Mouse (Mus musculus): ENCODE results near the gene Agfg2. TPM values are rescaled to one million over a fixed set of nuclear protein-coding genes. Genes with fewer than 3 reads are reported as not detected.
A peak's percentile ranks its signal among the peaks of the same experiment; 100 is the strongest.

Gene Agfg2
- polyA plus RNA-seq, 1 experiment from 2014 or later, result 16.4 TPM

GRCm38 (mm10) chr5:137677859-137678258, 6.7 kb downstream of the Agfg2 start:
- Histone ChIP-seq H3K36me3 (0 out of 2 replicates have a peak, but pooled peaks cover 3% of the 10 kb centered on the region), H3K4me1 (replicated peaks) (peaks cover 12% of the 10 kb centered on the region), H3K27ac (no peak overlapping the region), H3K4me3 (no peak overlapping the region), H3K9ac (no peak overlapping the region), H3K27me3 (no peaks in the 10 kb centered on the region), H3K4me2 (no peak overlapping the region), H3K9me3 (no peaks in the 10 kb centered on the region)
- ATAC-seq (ENCODE audit: low FRiP score), result no peak
- 96% methylated on average over 8 of the region's 8 CpGs for WGBS

- H3K9ac ChIP-seq, result no peak overlapping the region
- no peaks in the 10 kb centered on the region for H3K9me3 ChIP-seq
- no peak overlapping the region for H3K4me3 ChIP-seq
- no peaks in the 10 kb centered on the region for H3K27me3 ChIP-seq
- no peaks in the 10 kb centered on the region for H3K36me3 ChIP-seq
- ATAC-seq (ENCODE audit: low FRiP score), result no peak
- no peak overlapping the region for H3K27ac ChIP-seq
- WGBS, result 95% methylated on average over 8 of the region's 8 CpGs
- H3K4me1 ChIP-seq (replicated peaks), result peaks cover 16% of the 10 kb centered on the region
- no peak overlapping the region for H3K4me2 ChIP-seq
Observed at GRCm38 (mm10) chr5:137674786-137675185, 9.7 kb downstream of the Agfg2 start.

- H3K36me3 ChIP-seq, result no peaks in the 10 kb centered on the region
- H3K9ac ChIP-seq, result no peak overlapping the region
- H3K4me1 ChIP-seq (replicated peaks), result peaks cover 16% of the 10 kb centered on the region
- no peak for ATAC-seq (ENCODE audit: low FRiP score)
- H3K27ac ChIP-seq, result no peak overlapping the region
- H3K4me2 ChIP-seq, result no peak overlapping the region
- no peak overlapping the region for H3K4me3 ChIP-seq
- WGBS, result 97% methylated on average over 6 of the region's 6 CpGs
- no peaks in the 10 kb centered on the region for H3K27me3 ChIP-seq
- H3K9me3 ChIP-seq, result no peaks in the 10 kb centered on the region
Observed at GRCm38 (mm10) chr5:137673015-137673414, 11.5 kb downstream of the Agfg2 start.

- H3K9ac ChIP-seq, result no peak overlapping the region
- H3K36me3 ChIP-seq, result peaks cover 3% of the 10 kb centered on the region
- no peak overlapping the region for H3K4me3 ChIP-seq
- H3K4me2 ChIP-seq, result no peak overlapping the region
- peaks cover 16% of the 10 kb centered on the region for H3K4me1 ChIP-seq (replicated peaks)
- no peak for ATAC-seq (ENCODE audit: low FRiP score)
- no peaks in the 10 kb centered on the region for H3K9me3 ChIP-seq
- H3K27me3 ChIP-seq, result no peaks in the 10 kb centered on the region
- 89% methylated on average over 5 of the region's 5 CpGs for WGBS
- no peak overlapping the region for H3K27ac ChIP-seq
Observed at GRCm38 (mm10) chr5:137672361-137672760, 12.2 kb downstream of the Agfg2 start.

GRCm38 (mm10) chr5:137671443-137672240, 12.9 kb downstream of the Agfg2 start:
- WGBS, result 40% methylated on average over 9 of the region's 9 CpGs
- no peaks in the 10 kb centered on the region for H3K27me3 ChIP-seq
- peaks cover 10% of the 10 kb centered on the region for H3K36me3 ChIP-seq
- peak overlapping the region; percentile 56; the same call in 1 of the 2 replicates for H3K27ac ChIP-seq
- H3K4me1 ChIP-seq (replicated peaks), result peaks cover 16% of the 10 kb centered on the region
- H3K4me3 ChIP-seq, result no peak overlapping the region
- H3K9me3 ChIP-seq, result no peaks in the 10 kb centered on the region
- ATAC-seq (ENCODE audit: low FRiP score), result no peak
- H3K9ac ChIP-seq, result 0 out of 2 replicates have a peak overlapping the region, but pooled peaks have one; percentile 46
- no peak overlapping the region for H3K4me2 ChIP-seq

- Histone ChIP-seq H3K36me3 (peaks cover 22% of the 10 kb centered on the region), H3K4me3 (no peak overlapping the region), H3K9ac (no peak overlapping the region), H3K4me2 (no peak overlapping the region), H3K27ac (no peak overlapping the region), H3K4me1 (replicated peaks) (peaks cover 16% of the 10 kb centered on the region), H3K9me3 (no peaks in the 10 kb centered on the region), H3K27me3 (no peaks in the 10 kb centered on the region)
- ATAC-seq (ENCODE audit: low FRiP score), result no peak
- WGBS, result 95% methylated on average over 1 of the region's 1 CpGs
Observed at GRCm38 (mm10) chr5:137670240-137670639, 14.3 kb downstream of the Agfg2 start.

- peaks cover 16% of the 10 kb centered on the region for H3K4me1 ChIP-seq (replicated peaks)
- 0 out of 2 replicates have a peak overlapping the region, but pooled peaks have one; percentile 13 for H3K9ac ChIP-seq
- H3K27me3 ChIP-seq, result no peaks in the 10 kb centered on the region
- 72% methylated on average over 10 of the region's 10 CpGs for WGBS
- peaks cover 35% of the 10 kb centered on the region for H3K36me3 ChIP-seq
- H3K4me3 ChIP-seq, result no peak overlapping the region
- no peak overlapping the region for H3K4me2 ChIP-seq
- no peak for ATAC-seq (ENCODE audit: low FRiP score)
- no peaks in the 10 kb centered on the region for H3K9me3 ChIP-seq
- 0 out of 2 replicates have a peak overlapping the region, but pooled peaks have one; percentile 30 for H3K27ac ChIP-seq
Observed at GRCm38 (mm10) chr5:137668971-137669370, 15.6 kb downstream of the Agfg2 start.

- Histone ChIP-seq H3K4me2 (no peak overlapping the region), H3K9me3 (no peaks in the 10 kb centered on the region), H3K9ac (no peak overlapping the region), H3K4me3 (no peak overlapping the region), H3K27me3 (no peaks in the 10 kb centered on the region), H3K36me3 (peaks cover 87% of the 10 kb centered on the region), H3K27ac (no peak overlapping the region), H3K4me1 (replicated peaks) (no peaks in the 10 kb centered on the region)
- no peak for ATAC-seq (ENCODE audit: low FRiP score)
- WGBS, result 71% methylated on average over 9 of the region's 9 CpGs
Observed at GRCm38 (mm10) chr5:137663057-137663456, 21.5 kb downstream of the Agfg2 start.

- H3K27ac ChIP-seq, result no peak overlapping the region
- no peak for ATAC-seq (ENCODE audit: low FRiP score)
- H3K4me2 ChIP-seq, result no peak overlapping the region
- no peak overlapping the region for H3K9ac ChIP-seq
- no peaks in the 10 kb centered on the region for H3K27me3 ChIP-seq
- no peak overlapping the region for H3K4me3 ChIP-seq
- no peaks in the 10 kb centered on the region for H3K4me1 ChIP-seq (replicated peaks)
- H3K36me3 ChIP-seq, result peaks cover 72% of the 10 kb centered on the region
- 93% methylated on average over 6 of the region's 6 CpGs for WGBS
- H3K9me3 ChIP-seq, result no peaks in the 10 kb centered on the region
Observed at GRCm38 (mm10) chr5:137660064-137660688, 24.4 kb downstream of the Agfg2 start.

GRCm38 (mm10) chr5:137656977-137657376, 27.5 kb downstream of the Agfg2 start:
- Histone ChIP-seq H3K4me3 (no peak overlapping the region), H3K4me2 (no peak overlapping the region), H3K9ac (peak overlapping the region; percentile 29; the same call in 1 of the 2 replicates), H3K9me3 (no peaks in the 10 kb centered on the region), H3K27ac (peak overlapping the region; percentile 56; the same call in 1 of the 2 replicates), H3K36me3 (peaks cover 71% of the 10 kb centered on the region), H3K27me3 (no peaks in the 10 kb centered on the region), H3K4me1 (replicated peaks) (no peaks in the 10 kb centered on the region)
- WGBS, result 36% methylated on average over 6 of the region's 6 CpGs
- peak; percentile 44; the same call in 1 of the 2 replicates for ATAC-seq (ENCODE audit: low FRiP score)

GRCm38 (mm10) chr5:137654746-137655145, 29.8 kb downstream of the Agfg2 start:
- H3K9me3 ChIP-seq, result no peaks in the 10 kb centered on the region
- H3K36me3 ChIP-seq, result peaks cover 62% of the 10 kb centered on the region
- no peak overlapping the region for H3K4me2 ChIP-seq
- H3K4me3 ChIP-seq, result no peak overlapping the region
- no peaks in the 10 kb centered on the region for H3K27me3 ChIP-seq
- no peak overlapping the region for H3K27ac ChIP-seq
- no peak overlapping the region for H3K9ac ChIP-seq
- no peak for ATAC-seq (ENCODE audit: low FRiP score)
- H3K4me1 ChIP-seq (replicated peaks), result peaks cover 8% of the 10 kb centered on the region
- 85% methylated on average over 7 of the region's 7 CpGs for WGBS

GRCm38 (mm10) chr5:137653366-137653765, 31.2 kb downstream of the Agfg2 start:
- H3K9me3 ChIP-seq, result no peaks in the 10 kb centered on the region
- H3K4me3 ChIP-seq, result no peak overlapping the region
- ATAC-seq (ENCODE audit: low FRiP score), result no peak
- H3K9ac ChIP-seq, result no peak overlapping the region
- peaks cover 18% of the 10 kb centered on the region for H3K4me1 ChIP-seq (replicated peaks)
- peaks cover 48% of the 10 kb centered on the region for H3K36me3 ChIP-seq
- no peaks in the 10 kb centered on the region for H3K27me3 ChIP-seq
- H3K4me2 ChIP-seq, result no peak overlapping the region
- WGBS, result 93% methylated on average over 10 of the region's 10 CpGs
- no peak overlapping the region for H3K27ac ChIP-seq
